Mouse (Mus musculus) liver (tissue): ENCODE results near the gene Tnip2.

Source experiments
- DNase-seq: peaks from one replicate; pipeline ENCODE4 v3.0.0-alpha.2; 2020; ENCODE audit warnings: mixed read lengths

Gene Tnip2

DNA sequence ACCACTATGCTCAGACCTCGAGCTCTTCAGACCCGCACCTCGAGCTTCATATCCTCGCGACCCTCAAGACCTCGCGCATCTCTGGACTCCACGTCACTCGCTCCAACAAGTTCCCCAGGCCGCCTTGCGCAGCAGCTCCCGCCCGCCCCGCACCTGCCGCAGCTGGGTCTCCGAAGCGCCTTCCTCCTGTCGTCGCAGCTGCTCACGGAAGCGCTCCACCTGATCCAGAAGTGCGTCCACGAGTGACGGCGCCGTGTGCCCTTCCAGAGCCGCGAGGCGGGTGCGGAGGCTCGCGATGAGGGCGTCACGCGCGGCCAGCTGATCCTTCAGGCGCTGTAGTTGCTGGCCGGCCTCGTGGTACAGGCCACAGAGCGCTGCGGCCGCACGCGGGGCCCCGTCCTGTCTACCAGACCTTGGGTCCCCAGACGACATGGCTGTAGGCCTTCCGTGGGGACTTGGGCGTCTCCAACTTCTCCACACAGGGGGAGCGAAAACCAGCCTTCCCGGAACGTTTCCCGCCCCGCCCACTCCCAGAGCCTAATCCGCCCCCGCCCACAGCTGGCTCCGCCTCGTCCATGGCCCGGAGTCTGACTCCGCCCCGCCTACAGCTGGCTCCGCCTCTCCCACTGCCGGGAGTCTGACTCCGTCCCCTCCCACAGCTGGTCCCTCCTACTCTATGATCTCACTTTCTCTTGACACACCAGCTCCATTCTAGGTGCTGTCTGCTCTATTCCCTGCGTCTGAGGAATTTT is at the start of gene Tnip2:
Tnip2 (minus strand) TSS at position 526 of the 752 bp plus-strand sequence.
- peak; percentile 99 for DNase-seq

DNA sequence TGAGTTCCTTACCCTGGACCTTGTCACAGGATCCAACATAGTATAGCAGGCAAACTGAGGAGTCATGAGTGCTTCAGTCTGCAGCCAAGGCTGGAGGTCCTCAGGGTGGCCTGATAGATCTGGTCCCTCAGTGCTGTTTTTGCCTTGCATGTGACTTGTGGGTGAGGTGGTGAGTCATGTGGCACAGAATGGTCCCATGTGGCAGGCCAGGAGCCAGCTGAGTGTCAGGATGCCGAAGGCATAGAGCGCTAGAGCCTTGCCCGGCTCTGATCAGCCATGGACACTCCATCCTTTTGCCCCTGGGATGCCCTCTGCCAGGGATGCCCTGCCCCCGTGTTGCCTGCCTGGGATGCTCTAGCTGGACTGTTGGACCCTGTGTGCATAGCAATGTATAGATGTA is 38.0 kb upstream of the Tnip2 start:
- no peak for DNase-seq

DNA sequence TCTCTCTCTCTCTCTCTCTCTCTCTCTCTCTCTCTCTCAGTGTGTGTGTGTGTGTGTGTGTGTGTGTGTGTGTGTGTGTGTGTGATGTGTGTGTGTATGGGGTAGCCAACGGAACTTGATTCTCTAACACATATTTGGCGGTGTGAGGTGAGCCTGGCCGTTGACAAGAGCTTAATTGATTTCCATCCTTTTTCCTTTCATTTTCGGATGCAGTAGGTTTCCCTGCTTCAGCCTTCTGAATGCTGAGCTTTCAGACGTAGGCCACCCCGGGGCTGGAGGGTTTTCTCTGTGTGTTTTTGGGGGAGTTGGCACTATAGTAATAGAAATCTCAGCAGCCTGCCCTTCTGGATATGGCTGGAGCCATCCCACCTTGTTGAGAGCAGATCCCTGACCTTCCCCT is 36.5 kb upstream of the Tnip2 start:
- DNase-seq: no peak

DNA sequence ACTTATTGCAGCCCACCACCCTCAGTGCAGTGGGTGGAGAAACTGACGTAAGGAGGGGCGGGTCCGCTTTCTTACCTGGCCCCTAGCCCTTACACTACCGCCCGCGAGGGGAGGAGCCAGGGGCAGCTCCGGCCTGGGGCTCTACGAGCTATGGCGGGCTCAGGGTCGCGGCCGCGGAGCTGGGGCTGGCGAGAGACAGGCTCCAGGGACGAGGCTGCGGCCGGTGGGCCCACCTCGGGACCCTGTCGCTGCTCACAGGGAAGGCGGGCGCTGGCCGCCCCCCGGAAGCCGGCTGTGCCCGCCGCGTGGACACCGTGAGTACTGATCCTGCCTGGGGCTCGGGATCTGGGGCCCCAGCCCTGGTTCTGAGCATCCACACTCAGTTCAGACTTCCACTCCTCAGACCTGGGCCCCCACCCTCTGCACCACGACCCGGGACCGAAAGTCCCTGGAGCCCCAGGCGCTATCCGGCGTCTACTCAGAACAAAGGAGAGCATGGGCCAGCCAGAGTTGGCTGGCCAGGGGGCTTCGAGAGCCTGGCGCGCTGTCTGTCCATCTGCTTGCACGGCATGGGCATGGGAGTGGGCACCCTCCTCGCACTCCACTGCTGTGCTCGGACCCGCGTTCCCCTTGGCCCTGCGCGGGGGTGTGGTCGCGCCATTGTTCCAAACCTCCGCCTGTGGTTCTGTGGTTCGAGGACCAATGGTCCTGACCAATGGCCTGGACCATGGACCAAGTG is 35.9 kb upstream of the Tnip2 start:
- peak; percentile 78 for DNase-seq

DNA sequence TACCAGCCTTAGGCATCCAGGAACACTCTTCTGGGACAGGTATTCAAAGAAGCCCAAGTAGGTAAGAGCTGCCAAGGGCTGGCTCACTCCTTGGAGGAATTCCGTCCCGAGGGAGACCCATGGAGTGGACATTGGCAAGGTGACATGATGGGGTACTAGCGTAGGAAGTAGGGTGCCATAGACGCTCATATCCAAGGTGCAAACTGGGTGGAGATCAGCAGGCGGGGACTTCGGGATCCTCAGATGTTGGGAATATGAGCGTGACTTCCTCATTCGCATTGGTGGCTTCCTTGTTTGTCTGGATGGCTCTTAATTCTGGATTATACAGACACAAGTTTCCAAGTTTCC is 35.3 kb upstream of the Tnip2 start:
- no peak for DNase-seq

DNA sequence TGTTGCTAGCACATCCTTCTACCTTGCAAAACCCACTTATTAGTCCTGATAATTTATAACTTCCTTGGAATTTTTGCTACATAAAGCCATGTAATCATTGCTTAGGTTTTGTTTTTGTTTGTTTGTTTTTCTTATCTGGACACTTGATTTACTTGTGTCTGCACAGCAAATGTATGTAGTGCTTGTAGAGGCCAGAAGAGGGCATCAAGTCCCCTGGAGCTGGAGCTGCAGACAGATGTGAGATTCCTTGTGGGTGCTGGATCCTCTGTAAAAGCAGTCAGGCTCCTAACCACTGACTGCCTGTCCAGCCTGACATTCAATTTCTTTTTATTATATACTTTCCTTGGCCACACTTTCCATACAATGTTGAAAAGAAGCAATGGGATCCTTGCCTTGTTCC is 33.6 kb upstream of the Tnip2 start:
- peak; percentile 65 for DNase-seq

DNA sequence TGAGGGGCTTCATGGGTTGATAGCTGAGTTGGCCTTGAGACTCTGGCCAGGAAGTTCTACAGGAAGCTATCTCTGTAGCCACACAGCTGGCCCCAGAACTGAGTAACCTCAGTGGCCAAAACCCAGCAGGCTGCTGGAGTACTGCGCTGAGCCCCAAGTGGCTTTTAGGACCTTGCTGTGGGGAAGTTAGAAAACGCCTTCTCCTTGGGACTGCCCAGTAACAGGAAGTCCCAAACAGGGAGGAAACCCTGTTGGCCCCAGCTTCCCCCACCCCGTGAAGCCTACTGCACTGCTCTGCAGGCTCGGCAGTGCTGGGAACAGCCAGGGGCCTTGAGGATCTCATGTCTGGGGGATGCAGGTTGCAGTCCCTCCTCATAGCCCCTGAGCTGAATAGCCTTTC is 29.3 kb upstream of the Tnip2 start:
- DNase-seq: peak; percentile 43

DNA sequence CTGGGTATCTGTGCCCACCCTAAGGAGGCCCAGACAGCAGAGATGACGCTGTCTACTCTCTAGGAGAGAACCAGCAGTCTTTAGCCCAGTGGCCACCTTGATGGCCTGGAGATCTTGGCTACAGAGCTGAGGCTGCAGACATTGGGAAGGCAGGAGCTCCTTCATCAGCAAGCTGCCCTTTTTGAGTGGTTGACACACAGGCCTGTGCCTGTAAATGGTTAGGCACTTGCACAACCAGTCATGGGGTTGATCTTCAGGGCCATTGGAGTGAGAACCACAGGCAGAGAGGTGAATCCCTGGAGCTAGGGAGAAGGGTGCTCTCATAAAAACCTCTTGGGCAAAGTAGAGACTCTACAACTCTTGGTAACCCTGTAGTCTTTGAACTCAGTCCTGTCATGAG is 28.4 kb upstream of the Tnip2 start:
- no peak for DNase-seq

DNA sequence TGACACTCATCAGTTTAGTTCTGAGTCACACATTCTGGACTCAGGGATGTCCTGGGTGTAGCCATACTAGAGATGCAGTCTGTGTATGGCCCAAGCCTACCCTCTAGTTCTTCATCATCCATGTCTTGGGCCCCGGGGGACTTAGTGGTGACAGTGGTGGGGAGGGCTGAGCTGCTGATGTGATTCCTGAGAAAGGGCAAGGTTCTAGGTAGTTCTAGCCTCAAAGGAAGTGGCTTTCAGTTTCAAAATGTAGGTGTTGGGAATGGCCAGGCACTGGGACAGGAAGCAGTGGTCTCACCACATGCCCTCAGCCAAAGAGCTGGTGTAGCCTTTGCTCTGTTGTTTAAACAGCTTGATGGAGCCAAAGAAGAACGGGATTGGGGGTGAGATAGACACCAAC is 25.3 kb upstream of the Tnip2 start:
- DNase-seq: no peak

DNA sequence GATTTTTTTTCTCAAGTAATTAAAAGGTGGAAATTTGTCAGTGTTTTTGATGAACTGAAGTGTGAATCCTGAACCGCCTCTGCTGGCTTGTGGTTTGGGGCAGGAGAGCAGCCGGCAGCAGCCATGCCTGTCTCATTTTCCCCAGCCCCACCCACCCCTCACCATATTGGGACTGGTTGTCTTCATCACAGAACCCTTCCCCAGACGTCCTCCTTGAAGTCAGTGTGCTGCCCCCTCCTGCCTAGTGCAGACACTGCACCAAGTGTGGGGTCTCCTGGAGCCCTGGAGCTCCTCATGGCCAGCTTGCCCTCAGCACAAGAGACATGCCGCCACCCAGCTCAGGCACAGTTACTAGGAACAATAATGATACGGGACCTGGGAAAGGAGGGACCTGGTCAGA is 24.7 kb upstream of the Tnip2 start:
- peak; percentile 53 for DNase-seq

DNA sequence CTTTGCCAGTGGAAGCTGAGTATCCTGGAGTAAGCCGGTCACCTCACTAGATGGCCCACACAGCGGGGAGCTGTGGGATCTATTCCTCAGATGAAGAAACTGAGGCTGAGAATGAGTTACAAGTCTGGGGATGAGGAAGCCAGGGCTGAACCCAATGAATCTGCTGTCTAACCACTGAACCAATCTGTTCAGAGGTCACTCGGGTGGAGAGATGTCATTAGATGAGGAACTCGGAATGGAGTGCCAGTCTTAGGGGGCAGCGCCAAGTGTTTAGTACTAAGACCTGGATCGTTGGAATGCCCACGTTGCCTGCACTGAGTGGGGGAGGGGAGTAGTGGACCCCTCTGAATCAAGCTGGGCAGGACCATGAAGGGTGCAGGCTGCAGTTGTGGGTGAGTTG is 24.3 kb upstream of the Tnip2 start:
- DNase-seq: no peak

DNA sequence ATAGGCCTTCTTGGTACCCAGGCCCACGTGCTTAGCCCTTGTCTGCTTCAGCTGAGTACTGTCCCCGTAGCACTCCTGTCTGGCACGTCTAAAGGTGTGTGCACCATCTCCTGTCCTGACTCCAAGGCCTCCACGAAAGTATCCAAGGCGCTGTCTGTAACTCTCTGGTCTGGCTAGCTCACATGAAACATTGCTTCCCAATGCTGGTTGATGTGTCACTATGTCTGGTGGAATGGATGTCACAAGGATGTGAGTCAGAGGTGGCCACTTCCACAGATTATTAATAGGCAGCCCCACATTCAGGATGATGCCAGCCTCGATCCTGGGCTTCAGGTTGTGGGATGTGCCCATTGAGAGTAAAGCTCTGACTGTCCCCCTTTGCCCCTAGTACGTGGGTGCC is 22.0 kb upstream of the Tnip2 start:
- no peak for DNase-seq

DNA sequence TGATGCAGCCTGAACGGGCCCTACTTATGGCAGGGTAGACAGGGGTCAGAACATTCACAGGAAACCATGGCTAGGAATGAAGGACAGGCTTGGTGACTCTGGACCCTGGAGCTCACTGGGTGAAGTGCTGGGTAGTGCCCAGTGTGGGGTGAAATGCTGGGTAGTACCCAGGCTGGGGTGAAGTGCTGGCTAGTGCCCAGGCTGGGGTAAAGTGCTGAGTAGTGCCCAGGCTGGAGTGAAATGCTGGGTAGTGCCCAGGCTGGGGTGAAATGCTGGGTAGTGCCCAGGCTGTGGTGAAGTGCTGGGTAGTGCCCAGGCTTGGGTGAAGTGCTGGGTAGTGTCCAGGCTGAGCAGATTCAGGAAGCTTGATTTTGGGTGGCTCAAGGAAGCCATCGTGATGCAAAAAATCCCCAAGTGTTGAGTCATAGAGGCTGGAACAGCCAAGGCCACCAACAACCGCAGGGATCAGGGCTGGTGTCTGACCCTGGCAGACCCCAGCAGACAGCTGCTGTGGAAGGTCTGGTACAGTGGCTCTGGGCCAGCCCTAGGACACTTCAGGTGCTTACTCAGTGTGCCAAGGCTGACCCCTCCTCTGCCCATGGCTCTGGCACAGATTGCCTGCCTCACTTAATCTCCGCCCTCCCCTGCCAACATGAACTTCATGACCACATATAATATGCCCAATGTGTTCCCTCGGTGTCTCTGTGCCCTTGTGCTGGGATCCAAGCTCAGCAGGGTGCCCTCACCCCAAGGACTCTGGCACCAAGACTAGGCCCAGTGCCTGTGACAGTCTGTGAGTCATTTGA is 21.2 kb upstream of the Tnip2 start:
- no peak for DNase-seq

DNA sequence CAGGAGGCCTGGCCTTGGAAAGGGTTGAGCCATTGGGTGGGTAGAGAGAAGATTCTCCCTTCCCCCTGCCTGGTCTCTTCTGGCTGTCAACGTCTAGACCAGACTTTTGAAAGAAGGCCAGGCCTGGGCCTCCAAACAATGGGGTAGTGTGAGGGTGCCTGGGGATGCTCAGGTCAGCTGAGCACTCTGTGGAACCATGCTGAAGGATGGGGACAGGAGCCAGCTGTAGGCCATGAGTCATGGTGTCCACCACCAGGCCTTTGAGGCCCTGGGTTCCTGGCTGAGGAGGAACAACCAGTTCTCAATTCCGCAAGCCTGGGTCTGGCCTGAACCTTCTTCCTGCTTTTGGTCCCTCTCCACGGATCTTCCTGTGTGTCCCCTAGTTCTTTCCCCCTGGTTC is 20.0 kb upstream of the Tnip2 start:
- peak; percentile 11 for DNase-seq

DNA sequence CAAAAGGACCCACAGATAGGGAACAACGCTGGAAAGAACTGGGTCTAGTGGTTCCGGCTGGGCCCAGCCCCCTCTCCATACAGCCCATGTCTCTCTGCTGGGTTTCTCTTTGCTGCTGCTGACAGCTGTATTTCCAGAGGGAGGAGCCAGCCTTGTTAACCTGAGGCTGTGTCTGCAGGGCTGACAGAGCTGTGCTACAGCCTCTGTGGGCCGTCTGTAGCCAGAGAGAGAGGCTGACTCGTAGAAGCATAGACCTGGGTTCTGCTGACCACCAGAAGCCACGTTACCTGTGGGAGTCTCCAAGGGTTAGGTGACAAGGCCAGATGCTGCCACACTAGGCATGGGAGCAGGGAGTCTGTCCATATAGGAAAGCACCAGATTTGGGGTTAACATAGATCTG is 19.3 kb upstream of the Tnip2 start:
- no peak for DNase-seq

DNA sequence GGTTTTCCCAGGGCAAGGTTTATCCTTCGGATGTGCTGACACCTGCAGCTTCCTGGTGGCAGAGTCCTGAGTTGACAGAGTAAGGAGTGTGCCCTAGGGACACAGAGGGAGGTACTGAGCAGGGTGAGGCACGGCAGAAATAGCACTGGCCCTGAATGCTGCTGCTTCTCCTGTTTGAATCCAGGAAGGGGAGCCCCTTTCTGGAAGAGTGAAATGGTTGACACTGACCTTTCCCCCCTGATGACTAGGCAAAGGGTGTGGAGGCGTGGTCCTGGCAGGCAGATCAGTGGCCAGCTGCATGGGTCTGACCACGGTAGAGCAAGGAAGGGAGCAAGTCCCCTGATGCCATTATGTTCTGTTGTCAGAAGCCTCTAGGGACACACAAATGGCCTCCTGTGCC is 16.9 kb upstream of the Tnip2 start:
- DNase-seq: peak; percentile 20

DNA sequence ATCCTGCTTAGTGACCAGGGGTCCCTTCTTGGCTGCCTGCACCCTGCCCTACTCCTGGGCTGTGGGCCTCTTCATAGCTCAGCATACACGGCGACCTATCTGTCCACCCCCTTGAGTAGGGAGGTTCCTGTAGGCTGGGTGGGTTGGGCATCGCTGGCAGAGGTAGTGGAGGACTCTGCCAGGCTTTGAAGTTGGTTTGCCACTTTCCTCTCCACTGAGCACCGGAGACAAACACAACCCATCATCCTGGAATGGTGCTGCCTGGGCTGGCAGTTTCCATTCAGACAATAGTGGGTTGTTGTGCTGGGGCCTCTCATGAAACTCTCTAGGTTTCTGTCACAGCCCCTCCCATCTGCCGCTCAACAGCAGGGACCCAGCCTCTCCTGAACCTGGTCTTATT is 16.3 kb upstream of the Tnip2 start:
- DNase-seq: no peak

DNA sequence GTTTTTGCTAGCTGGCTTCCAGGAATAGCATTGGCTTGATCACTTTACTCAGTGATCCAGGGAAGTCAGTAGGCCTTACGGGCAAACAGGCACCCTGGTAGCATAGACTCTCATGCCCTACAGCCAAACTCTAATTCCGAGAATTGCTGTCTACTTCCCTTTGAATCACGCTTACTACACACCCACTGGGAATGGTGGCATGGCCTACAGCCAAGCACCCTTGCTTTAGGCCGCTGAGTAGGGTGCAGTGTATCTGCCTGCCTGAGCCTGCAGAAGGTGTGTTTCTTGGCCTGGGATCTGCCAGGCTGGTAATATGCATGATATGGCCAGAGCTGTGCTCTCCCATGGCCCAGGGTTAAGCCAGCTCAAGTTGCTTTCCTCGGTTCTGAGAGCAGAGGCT is 14.9 kb upstream of the Tnip2 start:
- DNase-seq: no peak

DNA sequence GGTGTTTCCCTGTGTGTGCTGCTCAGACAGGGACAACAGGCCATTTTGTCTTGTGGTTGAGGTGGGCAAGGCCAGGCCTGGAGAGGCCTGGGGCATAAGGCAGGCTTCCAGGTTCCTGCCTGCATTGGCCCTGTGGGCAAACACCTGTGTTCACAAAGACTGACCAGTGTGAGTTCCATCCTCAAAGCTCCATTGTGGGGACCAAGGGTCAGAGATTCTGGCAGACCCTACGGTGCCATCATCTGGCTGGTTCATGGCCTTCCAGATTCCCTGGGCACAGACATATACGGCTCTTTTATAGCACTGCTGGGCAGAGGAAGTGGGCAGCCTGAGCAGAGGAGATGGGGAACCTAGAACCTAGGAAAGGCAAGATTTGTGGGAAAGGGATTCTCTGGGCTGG is 13.6 kb upstream of the Tnip2 start:
- no peak for DNase-seq

DNA sequence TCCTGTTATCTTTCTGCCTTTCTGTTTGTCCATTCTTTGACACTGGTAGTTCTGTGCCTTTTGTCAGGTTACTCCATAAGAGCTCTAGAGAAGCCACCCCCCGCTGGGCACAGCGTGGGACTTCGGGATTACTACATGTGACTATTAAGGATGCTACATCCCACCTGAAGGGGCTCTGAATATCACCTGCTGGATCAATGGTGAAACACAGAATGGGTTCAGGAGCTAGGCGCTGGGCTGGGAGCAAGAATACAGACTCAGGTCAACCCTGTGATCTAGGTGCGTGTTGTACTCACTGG is 12.6 kb upstream of the Tnip2 start:
- no peak for DNase-seq

DNA sequence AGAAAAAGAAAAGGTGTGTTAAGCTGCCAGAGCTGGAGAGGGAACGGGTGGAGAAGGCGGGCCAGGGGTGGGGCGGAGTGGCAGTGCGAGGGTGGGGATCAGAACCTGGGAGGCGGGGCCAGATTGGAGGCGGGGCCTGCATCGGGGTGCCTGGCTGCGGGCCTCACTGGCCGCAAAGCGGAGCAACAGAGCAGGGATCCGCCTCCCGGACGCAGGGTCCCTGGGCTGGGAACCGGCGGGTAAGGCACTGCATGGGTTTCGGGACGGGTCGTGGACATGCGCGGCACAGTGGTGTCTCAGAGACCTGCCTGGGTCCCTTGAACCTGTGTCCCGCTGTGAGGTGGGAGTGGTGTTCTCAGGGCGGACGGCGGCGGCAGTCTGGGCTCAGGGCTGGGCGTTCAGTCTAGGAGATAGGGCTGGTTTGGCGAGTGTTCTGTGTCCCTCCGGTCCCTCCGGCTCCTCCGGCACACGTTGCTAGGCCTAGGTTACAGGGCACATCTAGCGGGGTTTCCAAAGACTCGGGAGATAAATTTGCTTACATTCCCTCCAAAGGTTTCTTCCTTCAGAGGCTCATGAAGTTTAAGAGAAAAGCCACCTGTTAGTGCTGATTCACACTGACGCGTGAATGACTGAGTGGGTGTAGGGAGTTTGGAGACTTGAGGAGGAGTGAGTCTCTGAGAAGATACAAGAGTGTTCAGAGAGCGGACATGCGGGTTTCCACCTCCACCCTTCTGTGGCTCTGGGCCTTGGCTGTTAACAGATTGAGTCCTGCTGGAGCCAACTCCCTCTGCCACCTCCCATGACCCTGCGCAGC is 12.1 kb upstream of the Tnip2 start, which contains the start of gene Sh3bp2:
Sh3bp2 (plus strand) TSS at position 176 of the 814 bp plus-strand sequence.
- DNase-seq: peak; percentile 99

DNA sequence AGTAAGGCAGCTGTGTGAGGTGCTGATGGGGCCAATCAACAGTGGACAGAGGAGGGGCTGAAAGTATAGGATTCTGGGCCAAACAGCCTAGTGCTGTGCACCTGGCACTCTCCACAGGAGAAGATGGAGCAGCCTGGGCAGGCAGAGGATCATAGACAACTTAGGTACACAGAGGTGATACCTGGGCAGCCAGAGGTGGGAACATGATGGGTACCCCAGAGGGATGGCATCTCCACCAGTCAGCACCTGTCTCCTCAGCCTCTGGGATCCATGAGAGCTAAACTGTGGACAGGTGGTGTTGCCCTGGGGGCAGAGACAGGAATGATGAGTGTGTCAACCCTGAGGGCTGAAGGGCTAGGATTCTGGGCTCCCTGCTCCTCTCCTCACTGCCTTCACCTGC is 10.7 kb upstream of the Tnip2 start:
- DNase-seq: no peak

DNA sequence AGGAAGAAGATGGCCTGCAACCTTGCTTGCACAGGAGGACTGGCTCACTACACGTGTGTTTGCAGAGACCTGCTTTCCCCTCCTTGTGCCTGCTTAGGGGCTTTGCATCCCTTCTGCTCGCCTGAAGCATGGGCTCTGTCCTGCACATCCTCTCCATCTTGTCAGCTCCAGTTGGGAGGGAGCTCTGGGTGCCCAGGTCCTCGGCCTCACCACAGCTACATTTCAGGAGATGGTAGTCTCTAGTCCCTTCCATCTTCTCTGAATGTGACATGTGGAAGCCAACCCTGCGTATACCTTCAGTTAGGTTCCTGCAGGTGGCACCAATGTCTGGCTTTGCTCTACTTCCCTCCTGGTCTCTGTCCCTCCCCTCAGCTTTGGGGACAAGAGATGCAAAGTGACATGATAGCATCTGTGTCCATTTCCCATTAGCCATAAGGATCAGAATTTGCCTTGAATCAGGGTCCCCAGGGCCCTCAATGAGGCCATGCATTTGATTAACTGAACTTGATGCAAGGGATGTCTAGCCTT is 10.2 kb upstream of the Tnip2 start:
- no peak for DNase-seq
